Mouse (Mus musculus) cortical plate, adult 2 months (tissue): ENCODE results near the gene Fam162a.

Experiments
- CTCF ChIP-seq: fragments of 200-500 bp; IDR thresholded peaks from 2 replicates; pipeline ENCODE4 v1.5.1; 2011; ENCODE audit warnings: mild to moderate bottlenecking, control low read depth, low read length; ENCODE audit not compliant: insufficient read depth; ENCODE audit errors: extremely low read depth
- POLR2A ChIP-seq: fragments of 200-500 bp; IDR thresholded peaks from 2 replicates; pipeline ENCODE4 v1.6.1; 2011; ENCODE audit warnings: mild to moderate bottlenecking, low read length, control low read depth; ENCODE audit not compliant: insufficient read depth; ENCODE audit errors: extremely low read depth

DNA sequence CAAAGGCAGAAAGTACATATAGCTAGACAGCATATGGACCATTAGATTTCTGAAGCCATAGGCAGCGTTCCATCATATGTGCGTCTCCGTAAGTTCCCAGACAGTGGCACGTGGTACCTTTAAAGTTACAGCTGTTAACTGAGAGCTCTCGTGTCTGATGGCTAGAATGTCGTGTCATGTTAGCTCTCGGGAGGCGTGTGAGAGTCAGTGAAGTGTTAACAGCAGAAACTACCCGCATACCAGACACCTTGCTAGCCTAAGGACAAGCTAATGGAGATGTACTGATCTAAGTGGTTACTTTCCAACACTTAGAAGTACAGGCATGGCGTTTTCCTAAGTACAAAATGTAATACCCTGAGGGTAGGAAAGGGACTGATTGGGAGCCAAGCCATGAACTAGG, 28.3 kb downstream of the Fam162a start:
- TF ChIP-seq CTCF, result no peak
- TF ChIP-seq POLR2A, result no peak
